Mouse (Mus musculus): ENCODE measurements at regions not wholly inside any gene's neighbourhood (a gene's known extent, or its start where the extent isn't known, plus 50 kb on each side); places are given as distances from the start of the nearest gene placed in this dataset.

GRCm38 (mm10) chr17:52036479-52036878 lies 203.4 kb upstream of the Satb1 start:
- DNase-seq (ENCODE audit: low spot score in 2 of 2) = no peak

- DNase-seq (ENCODE audit: low spot score in 2 of 2) = no peak
Measured at GRCm38 (mm10) chr17:52031079-52031478, 198.0 kb upstream of the Satb1 start.

GRCm38 (mm10) chr17:51986920-51987319 lies 153.8 kb upstream of the Satb1 start:
- DNase-seq (ENCODE audit: low spot score in 2 of 2) = no peak

DNA sequence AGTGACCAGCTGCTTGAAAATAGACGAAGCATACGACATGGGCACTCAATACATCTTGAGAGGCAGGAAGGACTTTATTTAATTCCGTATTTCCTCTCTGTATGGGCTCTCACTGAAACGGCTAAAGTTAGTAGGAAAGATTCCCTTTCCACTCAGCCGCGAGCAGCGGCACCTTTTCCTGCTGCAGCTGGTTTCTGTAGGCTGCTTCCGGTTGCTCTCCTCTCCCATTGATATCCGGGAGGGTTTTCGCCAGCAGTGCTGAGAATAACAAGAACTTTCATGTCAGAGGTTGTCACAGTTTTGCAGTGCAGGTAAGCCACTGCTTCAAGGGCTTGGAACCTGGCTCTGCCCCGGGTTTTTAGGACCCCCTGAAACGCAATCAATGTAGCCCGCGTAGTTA lies 153.1 kb upstream of the Satb1 start:
- no peak for DNase-seq (ENCODE audit: low spot score in 2 of 2)

DNA sequence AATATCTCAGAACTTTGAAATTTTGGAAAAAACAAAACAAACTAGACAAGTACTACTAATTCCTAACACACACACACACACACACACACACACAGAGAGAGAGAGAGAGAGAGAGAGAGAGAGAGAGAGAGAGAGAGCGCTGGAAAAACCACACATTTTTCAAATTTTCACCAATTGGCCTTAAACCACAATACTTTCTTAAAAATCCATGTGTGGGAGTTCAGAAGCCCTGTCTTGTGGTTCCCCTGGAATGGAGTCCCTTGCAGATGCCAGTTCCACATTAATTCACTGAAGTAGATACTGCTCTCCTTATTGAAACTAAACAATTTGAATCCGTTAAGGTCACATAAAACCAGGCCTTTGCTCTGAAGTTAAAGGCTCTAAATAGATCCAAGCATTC lies 146.0 kb upstream of the Satb1 start:
- DNase-seq (ENCODE audit: low spot score in 2 of 2) = no peak

GRCm38 (mm10) chr17:51971444-51971843 lies 138.4 kb upstream of the Satb1 start:
- no peak for DNase-seq (ENCODE audit: low spot score in 2 of 2)

- no peak for DNase-seq (ENCODE audit: low spot score in 2 of 2)
Measured at GRCm38 (mm10) chr17:51966573-51967284, 133.6 kb upstream of the Satb1 start.

- DNase-seq (ENCODE audit: low spot score in 2 of 2) = no peak
Measured at GRCm38 (mm10) chr17:51962529-51963110, 129.5 kb upstream of the Satb1 start.

GRCm38 (mm10) chr17:51961337-51961736 lies 128.2 kb upstream of the Satb1 start:
- no peak for DNase-seq (ENCODE audit: low spot score in 2 of 2)

DNA sequence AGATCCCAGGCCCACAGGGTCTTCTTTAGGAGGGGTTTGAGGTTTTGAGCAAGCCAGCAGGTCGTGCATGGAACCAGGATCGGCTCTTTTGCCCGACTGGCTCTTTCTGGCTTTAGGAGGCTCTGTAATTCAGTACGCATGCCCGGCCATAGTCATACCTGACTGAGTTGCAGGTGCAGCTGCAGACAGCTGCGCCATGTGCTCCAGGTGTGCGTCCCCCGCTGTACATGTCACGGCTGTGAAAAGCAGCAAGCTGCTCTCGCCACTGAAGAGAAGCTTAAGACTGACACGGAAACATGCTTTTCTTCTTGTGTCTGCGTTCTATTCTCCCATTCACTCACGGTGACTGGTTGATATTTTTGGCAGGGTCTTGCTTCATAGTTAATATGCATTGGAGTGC lies 123.2 kb upstream of the Satb1 start:
- peak in 1 of 2 experiments; percentile 11 for DNase-seq (ENCODE audit: low spot score in 2 of 2)

DNA sequence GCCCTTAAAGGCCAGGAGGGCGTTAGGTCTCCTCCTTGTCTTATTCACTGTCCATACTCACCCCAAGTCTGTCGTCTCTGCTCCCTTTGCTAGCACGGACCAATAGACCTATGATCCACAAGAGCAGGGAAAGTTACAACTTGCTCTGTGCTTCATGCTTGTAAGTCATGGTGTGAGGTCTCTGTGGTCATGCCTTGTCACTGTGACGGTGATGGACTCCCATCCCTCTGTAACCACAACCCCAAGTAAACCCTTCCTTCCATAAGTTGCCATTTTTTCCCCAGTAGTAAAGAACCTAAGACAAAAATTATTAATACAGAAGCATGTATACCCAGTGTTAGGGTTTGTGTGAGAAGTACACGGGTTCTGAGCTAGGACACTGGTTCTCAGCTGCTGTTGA lies 104.6 kb upstream of the Satb1 start:
- DNase-seq (ENCODE audit: low spot score in 2 of 2) = no peak

GRCm38 (mm10) chr17:51936071-51936470 lies 103.0 kb upstream of the Satb1 start:
- DNase-seq (ENCODE audit: low spot score in 2 of 2) = no peak

GRCm38 (mm10) chr17:51926392-51926791 lies 93.3 kb upstream of the Satb1 start:
- no peak for DNase-seq (ENCODE audit: low spot score in 2 of 2)

DNA sequence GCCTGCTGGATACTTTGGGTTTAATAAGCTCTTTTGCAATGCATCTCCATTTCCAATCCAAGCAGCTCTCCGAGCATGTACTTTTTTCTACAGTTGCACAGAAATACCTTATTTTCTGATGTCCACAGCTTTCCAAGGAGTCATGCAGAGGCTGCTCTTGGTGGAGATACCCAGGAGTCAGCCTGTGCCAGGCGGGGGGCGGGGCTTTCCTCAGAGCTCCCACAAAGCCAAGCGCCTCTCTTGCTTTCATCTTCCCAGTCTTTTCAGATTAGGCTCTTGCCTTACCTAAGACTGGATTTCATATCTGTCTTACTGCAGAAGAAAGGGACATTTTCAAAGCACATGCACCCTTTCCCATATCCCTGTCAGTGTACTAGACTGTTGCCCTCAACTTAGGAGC lies 73.9 kb upstream of the Satb1 start:
- no peak for DNase-seq (ENCODE audit: low spot score in 2 of 2)

DNA sequence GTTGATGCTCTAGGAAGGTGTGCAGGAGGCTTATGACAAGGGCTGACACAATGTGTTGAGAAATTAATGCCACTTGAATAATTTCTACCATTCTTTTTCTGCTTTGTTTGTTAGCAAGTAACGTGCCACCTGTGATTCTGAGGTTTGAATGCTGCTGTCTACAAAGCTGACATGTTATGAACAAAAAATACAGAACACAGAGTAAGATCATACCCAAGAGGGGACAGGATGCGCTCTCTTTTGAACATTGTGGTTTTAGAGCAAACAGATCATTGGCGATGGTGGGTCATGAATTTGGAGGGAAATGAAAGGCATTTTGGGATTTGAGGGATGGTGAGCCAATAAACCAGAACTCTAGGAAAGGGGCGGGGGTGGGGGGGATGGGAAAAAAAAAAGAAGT lies 73.3 kb upstream of the Satb1 start:
- no peak for DNase-seq (ENCODE audit: low spot score in 2 of 2)

DNA sequence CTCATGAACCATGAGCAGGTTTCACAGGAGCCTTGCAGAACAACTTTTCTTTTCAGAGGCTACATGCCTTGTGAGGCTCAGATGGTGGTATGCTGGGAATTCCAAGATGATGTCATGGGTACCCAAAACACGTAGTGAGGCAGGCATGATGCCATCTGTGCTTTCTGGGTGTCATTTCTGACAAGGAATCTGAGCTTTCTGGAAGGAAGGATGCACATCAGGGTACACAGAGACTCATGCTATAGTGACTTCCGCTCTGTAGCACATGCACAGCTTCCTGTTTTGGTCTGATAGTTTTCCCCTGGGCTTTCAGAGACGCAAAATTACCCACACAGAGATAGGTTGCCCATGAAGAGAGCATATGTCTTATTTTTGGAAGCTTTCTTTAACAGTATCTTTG lies 70.8 kb upstream of the Satb1 start:
- DNase-seq (ENCODE audit: low spot score in 2 of 2) = peak in 1 of 2 experiments; percentile 41

- no peak for DNase-seq (ENCODE audit: low spot score in 2 of 2)
Measured at GRCm38 (mm10) chr17:51899376-51899775, 66.3 kb upstream of the Satb1 start.

- DNase-seq (ENCODE audit: low spot score in 2 of 2) = no peak
Measured at GRCm38 (mm10) chr17:51896160-51896559, 63.1 kb upstream of the Satb1 start.

DNA sequence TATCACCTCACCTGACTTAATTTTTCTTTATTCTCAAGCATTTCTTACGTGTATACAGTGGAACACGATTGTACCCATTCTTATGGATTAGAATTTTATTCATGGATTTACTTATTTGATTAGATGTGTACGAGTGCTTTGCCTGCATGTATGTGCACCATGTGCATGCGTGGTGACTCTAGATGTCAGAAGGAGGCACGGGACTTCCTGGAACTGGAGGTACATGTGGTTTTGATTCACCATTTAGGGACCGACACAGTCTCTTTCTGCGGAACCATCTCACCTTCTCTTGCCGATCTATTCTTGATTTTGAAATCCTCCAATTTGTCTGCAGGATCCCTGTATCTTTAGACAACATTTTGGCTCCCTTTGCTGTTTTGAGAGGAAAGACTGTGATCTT lies 61.2 kb upstream of the Satb1 start:
- DNase-seq (ENCODE audit: low spot score in 2 of 2) = no peak

DNA sequence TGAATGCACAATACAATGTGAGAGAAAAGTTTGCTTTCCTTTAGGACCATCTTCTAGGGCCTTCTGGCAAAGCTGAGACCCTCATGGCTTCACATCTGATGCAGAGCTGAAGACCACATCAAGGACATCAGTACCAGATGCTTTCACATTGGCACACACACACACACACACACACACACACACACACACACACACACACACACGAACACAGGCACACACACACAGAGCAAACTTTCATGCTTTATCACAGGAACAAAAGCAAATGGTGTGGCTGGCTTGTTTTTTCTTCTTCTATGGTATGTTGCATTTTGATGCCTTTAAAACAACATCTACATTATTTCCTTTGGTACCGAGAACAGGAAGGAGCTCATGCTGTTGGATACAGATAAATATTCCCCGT lies 59.8 kb upstream of the Satb1 start:
- no peak for DNase-seq (ENCODE audit: low spot score in 2 of 2)

DNA sequence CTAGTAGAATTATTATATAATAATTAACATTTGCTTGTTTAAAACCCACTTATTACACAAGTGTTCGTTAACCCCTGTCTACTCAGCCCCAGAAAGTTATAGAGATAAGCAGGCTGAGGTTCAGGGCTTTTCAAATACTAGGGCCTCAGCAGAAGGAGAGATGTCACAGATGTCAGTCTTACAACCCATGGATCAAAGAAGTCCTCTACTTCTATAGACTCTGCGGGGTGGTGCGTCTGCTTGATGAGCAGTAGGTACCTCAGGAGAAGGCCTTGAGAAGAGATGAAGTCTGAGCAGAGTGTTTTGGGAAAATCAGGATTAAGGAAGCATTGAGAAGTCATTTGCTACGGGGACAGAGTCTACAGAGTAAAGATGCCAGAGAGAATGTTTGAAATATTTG lies 59.1 kb upstream of the Satb1 start:
- no peak for DNase-seq (ENCODE audit: low spot score in 2 of 2)

Data from spleen, postnatal 10 days (tissue).